In genomic region chr16:38688531-38689264, GRCm38 (mm10) we compare ENCODE assay signal across 14 mouse cellular contexts. TPM values are rescaled to one million over a fixed set of nuclear protein-coding genes. Genes with fewer than 3 reads are reported as not detected.
DNase-seq lines count a peak whose midpoint lies in the region; ATAC-seq and TF ChIP-seq lines count a peak whose summit lies in the region.
"Had no signal": no experiment of that assay in that cellular context is flagged by ENCODE, and none has a peak within 500 bp of the region (broad histone marks: within the 10 kb centered on the region; RNA-seq: fewer than 3 reads in every experiment).

No protein-coding gene starts in this region.

- no peak overlapping the region for H3K9ac ChIP-seq in lung, postnatal 0 days (replicated peaks; ENCODE audit: low read depth)
- H3K9ac ChIP-seq: limb, embryonic 12.5 days had no signal

- peak; percentile 44 for ATAC-seq in lung, postnatal 0 days
- ATAC-seq: intestine, embryonic 16.5 days had no signal

- H3K27me3 ChIP-seq in lung, postnatal 0 days (replicated peaks; ENCODE audit: insufficient read depth, low read length) = no peaks in the 10 kb centered on the region
- H3K27me3 ChIP-seq: limb, embryonic 12.5 days had no signal

- no peak for TF ChIP-seq CTCF in lung, postnatal 0 days (IDR thresholded peaks at IDR 0.05)

- H3K9me3 ChIP-seq in lung, postnatal 0 days (ENCODE audit: low read length) = no peaks in the 10 kb centered on the region
- H3K9me3 ChIP-seq: forebrain, embryonic 10.5 days had no signal

- no peak for TF ChIP-seq EP300 in lung, postnatal 0 days (IDR thresholded peaks at IDR 0.05)

- peak; percentile 67 to 88 for DNase-seq in adrenal gland, adult (ENCODE audit: inconsistent age in 2 of 2, low spot score in 1 of 2)
- DNase-seq in adrenal gland, postnatal 4 days (ENCODE audit: low spot score in 2 of 2) = no peak
- DNase-seq in lung, postnatal 0 days (ENCODE audit: low spot score) = peak; percentile 72
- no peak for DNase-seq in lung, postnatal 25 days (ENCODE audit: low spot score)
- DNase-seq in gonadal fat pad, adult 2 months (ENCODE audit: low read depth) = peak; percentile 67
- DNase-seq in lung, postnatal 36 days = peak; percentile 67
- DNase-seq in urinary bladder, adult 2 months (ENCODE audit: low spot score) = no peak
- DNase-seq in spleen, adult 18-20 months = no peak
- DNase-seq: cerebellum, postnatal 14 days; thymus, postnatal 36 days had no signal

- no peak overlapping the region for H3K27ac ChIP-seq in lung, postnatal 0 days (ENCODE audit: low read length)
- H3K27ac ChIP-seq: forebrain, embryonic 10.5 days had no signal

- H3K4me1 ChIP-seq in lung, postnatal 0 days (ENCODE audit: insufficient read depth, low read depth, low read length) = peaks cover 4% of the 10 kb centered on the region; the same call in 1 of the 2 replicates
- H3K4me1 ChIP-seq: forebrain, embryonic 10.5 days had no signal

- peaks cover 5% of the 10 kb centered on the region; the same call in 1 of the 2 replicates for H3K36me3 ChIP-seq in lung, postnatal 0 days (ENCODE audit: insufficient read depth, low read length)
- H3K36me3 ChIP-seq: forebrain, embryonic 10.5 days; limb, embryonic 12.5 days had no signal

- no peak overlapping the region for H3K4me2 ChIP-seq in lung, postnatal 0 days (replicated peaks; ENCODE audit: low read depth, low read length)
- H3K4me2 ChIP-seq: limb, embryonic 12.5 days had no signal

- no peak overlapping the region for H3K4me3 ChIP-seq in lung, postnatal 0 days (ENCODE audit: low read depth, low read length)
- H3K4me3 ChIP-seq: forebrain, embryonic 10.5 days; limb, embryonic 12.5 days had no signal

- WGBS in lung, postnatal 0 days = 57% methylated on average over 12 of the region's 12 CpGs

RNA-seq across cellular contexts. Expression of gene Arhgap31, which starts 24.4 kb away (rescaled TPM):
- 10 to 100 TPM; 31.3 to 31.4 TPM for total RNA-seq in adrenal gland, postnatal 4 days (2021)
- polyA plus RNA-seq in lung, postnatal 0 days (2015; fragmentation: Nextera tagmentation; extraction: Ambion mirVana) = 19.2 and 23.6 TPM in 2 replicates
- 13.1 and 18.1 TPM in 2 replicates for polyA plus RNA-seq in gonadal fat pad, adult 2 months (2012; rRNA removed)
- 7.8 and 13.3 TPM in 2 replicates for polyA plus RNA-seq in urinary bladder, adult 2 months (2012; rRNA removed)

RNA-seq across cellular contexts. Expression of gene B4galt4, which starts 53.4 kb away (rescaled TPM):
- total RNA-seq in adrenal gland, postnatal 4 days (2021) = 10 to 100 TPM; 13.1 to 14.9 TPM
- 49.0 and 50.0 TPM in 2 replicates for polyA plus RNA-seq in lung, postnatal 0 days (2015; fragmentation: Nextera tagmentation; extraction: Ambion mirVana)
- polyA plus RNA-seq in gonadal fat pad, adult 2 months (2012; rRNA removed) = 30.4 and 35.6 TPM in 2 replicates
- polyA plus RNA-seq in urinary bladder, adult 2 months (2012; rRNA removed) = 16.6 and 17.2 TPM in 2 replicates
- total RNA-seq: MEL had no signal

Comparison
In these comparisons a context has a peak if more than half of its experiments do, and no peak if none do; other contexts are left out.
1. DNase-seq: peak in adrenal gland, adult (2 of 2), lung, postnatal 0 days (single experiment), gonadal fat pad, adult 2 months (single experiment) and lung, postnatal 36 days (single experiment); none in adrenal gland, postnatal 4 days (0 of 2), lung, postnatal 25 days (single experiment), urinary bladder, adult 2 months (single experiment) and spleen, adult 18-20 months (0 of 2).